Mouse (Mus musculus): ENCODE data around the gene Tstd2.

DNA sequence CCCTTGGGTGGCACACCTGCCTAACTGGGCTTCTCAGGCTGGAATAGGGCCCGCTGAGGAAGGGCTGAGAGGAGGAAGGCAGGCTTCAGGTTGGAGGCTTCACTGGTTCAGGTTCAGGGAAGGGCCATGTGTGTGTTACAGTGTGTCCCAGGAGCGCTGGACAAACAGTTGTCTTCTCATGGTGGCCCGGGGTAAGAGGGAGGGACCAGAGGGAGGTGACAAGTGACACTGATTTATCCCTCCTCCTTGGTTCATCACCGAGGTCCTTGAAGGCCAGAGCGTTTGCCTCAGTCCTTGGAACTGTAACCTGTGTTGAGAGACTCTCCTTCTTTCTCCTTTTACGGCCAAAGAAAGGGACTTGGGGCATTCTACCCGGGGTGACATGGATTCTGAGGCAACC is 38.0 kb downstream of the Tstd2 start:
- TF ChIP-seq CTCF (IDR thresholded peaks at IDR 0.05; ENCODE audit: insufficient read depth, low read length) (no peak), POLR2A (IDR thresholded peaks at IDR 0.05; ENCODE audit: borderline replicate concordance, extremely low read depth, low read depth, low read length) (no peak)
